Comparison of ENCODE assay signal across 28 mouse cellular contexts in the genomic region with DNA sequence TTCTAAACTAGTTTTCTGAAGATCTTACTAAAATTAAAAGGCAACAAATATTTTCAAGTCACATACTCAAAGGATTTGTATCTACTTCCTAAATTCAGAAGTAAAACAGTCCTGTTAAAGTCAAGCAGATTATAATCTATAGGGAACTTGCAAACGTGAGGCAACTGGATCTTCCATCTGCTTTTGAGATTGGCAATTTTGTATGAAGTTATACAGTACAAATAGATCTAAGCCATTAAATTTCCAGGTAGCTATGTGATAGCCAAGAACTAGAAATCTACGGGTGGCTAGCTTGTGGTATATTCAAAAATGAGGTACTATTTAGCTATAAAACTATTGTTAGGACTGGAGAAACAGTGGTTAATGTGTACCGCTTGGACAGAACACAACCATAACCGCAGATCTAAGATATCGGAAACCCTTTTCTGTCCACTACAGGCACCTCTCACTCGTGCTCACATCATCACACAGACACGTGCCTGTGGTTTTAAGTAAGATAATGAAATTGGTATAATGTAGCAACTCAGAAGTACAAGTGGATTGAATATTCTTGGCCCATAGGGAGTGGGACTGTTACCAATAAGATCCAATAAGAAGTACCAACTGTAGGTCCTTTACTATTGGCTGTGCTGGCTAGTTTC. TPM values are rescaled to one million over a fixed set of nuclear protein-coding genes. Genes with fewer than 3 reads are reported as not detected.
DNase-seq lines count a peak whose midpoint lies in the region; ATAC-seq and TF ChIP-seq lines count a peak whose summit lies in the region.
"Had no signal": no experiment of that assay in that cellular context is flagged by ENCODE, and none has a peak within 500 bp of the region (broad histone marks: within the 10 kb centered on the region; RNA-seq: fewer than 3 reads in every experiment).

No protein-coding gene starts in this region.

- no peaks in the 10 kb centered on the region for H3K27me3 ChIP-seq in limb, embryonic 11.5 days (ENCODE audit: control insufficient read depth, insufficient read depth, low read length)
- no peaks in the 10 kb centered on the region for H3K27me3 ChIP-seq in limb, embryonic 10.5 days (ENCODE audit: low read depth, poor library complexity, severe bottlenecking)
- no peaks in the 10 kb centered on the region for H3K27me3 ChIP-seq in hindbrain, postnatal 0 days (ENCODE audit: insufficient read depth, low read length)
- H3K27me3 ChIP-seq: embryonic facial prominence, embryonic 15.5 days; kidney, embryonic 15.5 days; limb, embryonic 15.5 days; lung, embryonic 15.5 days; neural tube, embryonic 15.5 days; stomach, embryonic 15.5 days had no signal

- H3K4me3 ChIP-seq in limb, embryonic 11.5 days (ENCODE audit: low read depth, low read length): no peak overlapping the region
- no peak overlapping the region for H3K4me3 ChIP-seq in limb, embryonic 10.5 days
- no peak overlapping the region for H3K4me3 ChIP-seq in ES-E14 (ENCODE audit: insufficient read depth in 1 of 2, low read depth in 1 of 2, low read length in 2 of 2, poor library complexity in 1 of 2, severe bottlenecking in 1 of 2)
- no peak overlapping the region for H3K4me3 ChIP-seq in hindbrain, postnatal 0 days (ENCODE audit: low read length)
- H3K4me3 ChIP-seq: embryonic facial prominence, embryonic 15.5 days; kidney, embryonic 15.5 days; limb, embryonic 15.5 days; lung, embryonic 15.5 days; neural tube, embryonic 15.5 days; stomach, embryonic 15.5 days had no signal

- ATAC-seq in limb, embryonic 11.5 days (ENCODE audit: insufficient number of reproducible peaks, low FRiP score, low TSS enrichment, low read depth): no peak
- peak; percentile 4 for ATAC-seq in megakaryocyte progenitor cell, adult 5-6 weeks (replicated peaks; ENCODE audit: poor library complexity)
- no peak for ATAC-seq in hindbrain, postnatal 0 days
- no peak for ATAC-seq in granulocyte monocyte progenitor cell, adult 5-6 weeks (replicated peaks; ENCODE audit: poor library complexity, severe bottlenecking)
- ATAC-seq: forebrain, embryonic 16.5 days; intestine, postnatal 0 days had no signal

- 86% methylated on average over 7 of the region's 7 CpGs for WGBS in limb, embryonic 11.5 days
- WGBS in limb, embryonic 10.5 days: 87% methylated on average over 7 of the region's 7 CpGs
- WGBS in hindbrain, postnatal 0 days: 85% methylated on average over 7 of the region's 7 CpGs

- DNase-seq in limb, embryonic 11.5 days (ENCODE audit: low spot score): peak; percentile 22
- no peak for DNase-seq in limb, embryonic 10.5 days (ENCODE audit: low spot score)
- peak; percentile 12 for DNase-seq in ES-E14 (ENCODE audit: low read depth, low spot score)
- DNase-seq in embryo, embryonic 9.5 days (ENCODE audit: extremely low spot score): peak; percentile 22
- no peak for DNase-seq in hindbrain, postnatal 0 days (ENCODE audit: low spot score)
- no peak for DNase-seq in adrenal gland, postnatal 36 days
- DNase-seq: cerebellum, adult 11 months; cerebellum, postnatal 14 days; gastrocnemius, postnatal 14 days; heart, adult 18-20 months; heart, postnatal 36 days; kidney, postnatal 36 days; lung, postnatal 4 days; right cerebral cortex, adult 18-20 months; thymus, postnatal 25 days had no signal

- H3K9me3 ChIP-seq in limb, embryonic 11.5 days (ENCODE audit: control insufficient read depth, low read length): no peaks in the 10 kb centered on the region
- no peaks in the 10 kb centered on the region for H3K9me3 ChIP-seq in limb, embryonic 10.5 days (replicated peaks)
- no peaks in the 10 kb centered on the region for H3K9me3 ChIP-seq in ES-E14 (ENCODE audit: control insufficient read depth, insufficient read depth, low read depth, low read length)
- no peaks in the 10 kb centered on the region for H3K9me3 ChIP-seq in hindbrain, postnatal 0 days (ENCODE audit: low read length)
- H3K9me3 ChIP-seq: embryonic facial prominence, embryonic 15.5 days; kidney, embryonic 15.5 days; limb, embryonic 15.5 days; lung, embryonic 15.5 days; neural tube, embryonic 15.5 days; stomach, embryonic 15.5 days had no signal

- no peak overlapping the region for H3K27ac ChIP-seq in limb, embryonic 11.5 days (replicated peaks; ENCODE audit: low read depth, low read length)
- H3K27ac ChIP-seq in limb, embryonic 10.5 days: no peak overlapping the region
- H3K27ac ChIP-seq in ES-E14 (ENCODE audit: insufficient read depth, low read depth, low read length, poor library complexity, severe bottlenecking): no peak overlapping the region
- H3K27ac ChIP-seq in hindbrain, postnatal 0 days: no peak overlapping the region
- H3K27ac ChIP-seq: embryonic facial prominence, embryonic 15.5 days; hindbrain, embryonic 14.5 days; kidney, embryonic 15.5 days; limb, embryonic 15.5 days; lung, embryonic 15.5 days; neural tube, embryonic 15.5 days; stomach, embryonic 15.5 days had no signal

- no peaks in the 10 kb centered on the region for H3K4me1 ChIP-seq in limb, embryonic 11.5 days (ENCODE audit: control insufficient read depth, insufficient read depth, low read length)
- no peaks in the 10 kb centered on the region for H3K4me1 ChIP-seq in limb, embryonic 10.5 days
- no peaks in the 10 kb centered on the region; a peak in 1 of 4 replicates for H3K4me1 ChIP-seq in ES-E14 (ENCODE audit: control insufficient read depth in 2 of 2, insufficient read depth in 2 of 2, low read length in 2 of 2, poor library complexity in 1 of 2)
- no peaks in the 10 kb centered on the region for H3K4me1 ChIP-seq in hindbrain, postnatal 0 days (ENCODE audit: insufficient read depth, low read length)

- H3K4me2 ChIP-seq in limb, embryonic 11.5 days (ENCODE audit: low read depth, severe bottlenecking): no peak overlapping the region
- no peak overlapping the region for H3K4me2 ChIP-seq in hindbrain, postnatal 0 days (ENCODE audit: low read depth, low read length)
- H3K4me2 ChIP-seq: embryonic facial prominence, embryonic 15.5 days; hindbrain, embryonic 14.5 days; kidney, embryonic 15.5 days; limb, embryonic 15.5 days; lung, embryonic 15.5 days; midbrain, embryonic 11.5 days; neural tube, embryonic 15.5 days; stomach, embryonic 15.5 days had no signal

- TF ChIP-seq CTCF in hindbrain, postnatal 0 days (IDR thresholded peaks at IDR 0.05; ENCODE audit: low read depth): no peak

- H3K36me3 ChIP-seq in limb, embryonic 11.5 days (ENCODE audit: control insufficient read depth, insufficient read depth, low read length): peaks cover 14% of the 10 kb centered on the region
- H3K36me3 ChIP-seq in limb, embryonic 10.5 days: peaks cover 50% of the 10 kb centered on the region
- H3K36me3 ChIP-seq in ES-E14 (ENCODE audit: control insufficient read depth, insufficient read depth, low read length, poor library complexity, severe bottlenecking): peaks cover 21% of the 10 kb centered on the region
- H3K36me3 ChIP-seq in hindbrain, postnatal 0 days (ENCODE audit: insufficient read depth, low read length): peaks cover 18% of the 10 kb centered on the region

- in situ Hi-C loops in ES-E14 (cut with MboI; ENCODE audit: low sequenced_read_pairs in 2 of 2, unreplicated experiment in 2 of 2): no loop called here

- H3K9ac ChIP-seq in limb, embryonic 11.5 days (ENCODE audit: low read length): no peak overlapping the region
- no peak overlapping the region for H3K9ac ChIP-seq in ES-E14 (ENCODE audit: insufficient read depth, low read depth, low read length, poor library complexity, severe bottlenecking)
- H3K9ac ChIP-seq in hindbrain, postnatal 0 days (replicated peaks; ENCODE audit: low read length): no peak overlapping the region
- H3K9ac ChIP-seq: embryonic facial prominence, embryonic 15.5 days; hindbrain, embryonic 14.5 days; kidney, embryonic 15.5 days; limb, embryonic 15.5 days; lung, embryonic 15.5 days; neural tube, embryonic 15.5 days; stomach, embryonic 15.5 days had no signal

TF ChIP-seq in ES-E14, 5 proteins besides CTCF, POLR2A, EP300 and RAD21:
- TF ChIP-seq ZC3H11A (IDR thresholded peaks at IDR 0.05; ENCODE audit: borderline replicate concordance, low read depth, low read length) (no peak), CHD2 (IDR thresholded peaks at IDR 0.05; ENCODE audit: low read depth, low read length) (peak; percentile 54; the same call in 1 of the 2 replicates)

RNA-seq across cellular contexts. Expression of a gene that starts 3.5 kb away (rescaled TPM):
- polyA plus RNA-seq in limb, embryonic 11.5 days (2014; fragmentation: Nextera tagmentation; extraction: Ambion mirVana): 287 and 289 TPM in 2 replicates
- 214 and 252 TPM in 2 replicates for polyA plus RNA-seq in limb, embryonic 10.5 days (2016; fragmentation: Nextera tagmentation; extraction: Ambion mirVana)
- 1,480 and 1,858 TPM in 2 replicates for total RNA-seq in ES-E14 (2012; rRNA removed)
- 2,184 and 2,282 TPM in 2 replicates for total RNA-seq in megakaryocyte progenitor cell, adult 5-6 weeks (2015)
- total RNA-seq in megakaryocyte progenitor cell, adult 5-6 weeks (2017): 1,741 and 2,365 TPM in 2 replicates
- total RNA-seq in hindbrain, postnatal 0 days (2014; rRNA removed): 133 and 170 TPM in 2 replicates
- polyA plus RNA-seq in hindbrain, postnatal 0 days (2015; fragmentation: Nextera tagmentation; extraction: Ambion mirVana): 146 and 154 TPM in 2 replicates
- total RNA-seq in granulocyte monocyte progenitor cell, adult 5-6 weeks (2014; fragmentation: Nextera tagmentation): 4,007 and 4,325 TPM in 2 replicates
- 2,405 and 2,818 TPM in 2 replicates for total RNA-seq in granulocyte monocyte progenitor cell, adult 5-6 weeks (2017)
- 100 to 1,000 TPM; 414 to 442 TPM for total RNA-seq in adrenal gland, postnatal 36 days (2021)

RNA-seq across cellular contexts. Expression of a gene that starts 21.1 kb away (rescaled TPM):
- 0.28 TPM in 1 of 2 replicates, not detected in the other for polyA plus RNA-seq in limb, embryonic 11.5 days (2014; fragmentation: Nextera tagmentation; extraction: Ambion mirVana)
- polyA plus RNA-seq in limb, embryonic 10.5 days (2016; fragmentation: Nextera tagmentation; extraction: Ambion mirVana): 0.30 TPM in 1 of 2 replicates, not detected in the other
- 0.49 TPM in 1 of 2 replicates, not detected in the other for total RNA-seq in ES-E14 (2012; rRNA removed)
- not detected in 2 replicates for total RNA-seq in megakaryocyte progenitor cell, adult 5-6 weeks (2015)
- not detected in 2 replicates for total RNA-seq in megakaryocyte progenitor cell, adult 5-6 weeks (2017)
- 0.21 TPM in 1 of 2 replicates, not detected in the other for total RNA-seq in hindbrain, postnatal 0 days (2014; rRNA removed)
- 0.86 and 0.87 TPM in 2 replicates for polyA plus RNA-seq in hindbrain, postnatal 0 days (2015; fragmentation: Nextera tagmentation; extraction: Ambion mirVana)
- total RNA-seq in granulocyte monocyte progenitor cell, adult 5-6 weeks (2014; fragmentation: Nextera tagmentation): not detected in 2 replicates
- not detected in 2 replicates for total RNA-seq in granulocyte monocyte progenitor cell, adult 5-6 weeks (2017)
- not detected for total RNA-seq in adrenal gland, postnatal 36 days (2021)
- total RNA-seq: adrenal gland, adult 18-20 months; gastrocnemius, postnatal 14 days; heart, adult 18-20 months had no signal
- polyA plus RNA-seq: intestine, postnatal 0 days; limb, embryonic 15.5 days; lung, embryonic 15.5 days; stomach, embryonic 15.5 days had no signal

Comparison
In these comparisons a context has a peak if more than half of its experiments do, and no peak if none do; other contexts are left out.
1. DNase-seq: peak in limb, embryonic 11.5 days (single experiment), ES-E14 (single experiment) and embryo, embryonic 9.5 days (single experiment); none in limb, embryonic 10.5 days (single experiment), hindbrain, postnatal 0 days (single experiment) and adrenal gland, postnatal 36 days (0 of 2).